Mouse (Mus musculus): ENCODE results near the gene Asah2. TPM values are rescaled to one million over a fixed set of nuclear protein-coding genes. Genes with fewer than 3 reads are reported as not detected.

Gene Asah2
- total and polyA plus RNA-seq, 3 experiments = 0.38 to 0.73 (median 0.63) TPM

GRCm38 (mm10) chr19:32111866-32112790 is 4.1 kb upstream of the Asah2 start:
- Histone ChIP-seq H3K79me2 (replicated peaks; ENCODE audit: control insufficient read depth, extremely low read depth, insufficient read depth, poor library complexity, severe bottlenecking) (no peaks in the 10 kb centered on the region), H3K9me3 (replicated peaks; ENCODE audit: low read length) (no peaks in the 10 kb centered on the region), H3K4me2 (ENCODE audit: insufficient read depth, low read depth, poor library complexity, severe bottlenecking) (peak overlapping the region; percentile 91), H3K27me3 (replicated peaks) (no peaks in the 10 kb centered on the region), H3K36me3 (replicated peaks in 1 of 2; ENCODE audit: control insufficient read depth in 1 of 2, insufficient read depth in 1 of 2, low read length in 1 of 2) (no peaks in the 10 kb centered on the region), H3K4me1 (ENCODE audit: control insufficient read depth in 1 of 2, insufficient read depth in 2 of 2) (peaks cover 6 to 24% of the 10 kb centered on the region in 2 experiments; a peak in 3 of 4 replicates), H3K4me3 (replicated peaks in 1 of 3; ENCODE audit: low read depth in 2 of 3, low read length in 2 of 3, poor library complexity in 1 of 3) (no peak overlapping the region), H3K27ac (ENCODE audit: insufficient read depth, low read depth) (no peak overlapping the region), H3K9ac (ENCODE audit: insufficient read depth, low read depth) (peak overlapping the region; percentile 47; the same call in 1 of the 2 replicates)
- in situ Hi-C loops (cut with MboI; ENCODE audit: low pct_ligation_motif_present, low pct_unique_long_range_greater_than_20kb, low sequenced_read_pairs) (no loop called here), dilution Hi-C loops (cut with MboI; ENCODE audit: extremely low pct_ligation_motif_present, extremely low pct_unique_long_range_greater_than_20kb, low sequenced_read_pairs) (no loop called here)
- peak; percentile 54; the same call in 1 of the 2 replicates for TF ChIP-seq SIN3A (IDR thresholded peaks at IDR 0.05; ENCODE audit: low read length)
- TF ChIP-seq CHD2 (IDR thresholded peaks at IDR 0.05; ENCODE audit: low read length) = no peak
- no peak for TF ChIP-seq GABPA (IDR thresholded peaks at IDR 0.05; ENCODE audit: insufficient replicate concordance, low read depth, low read length)
- TF ChIP-seq NELFE (IDR thresholded peaks at IDR 0.05; ENCODE audit: low read depth, low read length) = no peak
- no peak for TF ChIP-seq ZNF384 (IDR thresholded peaks at IDR 0.05; ENCODE audit: low read depth, low read length)
- TF ChIP-seq BHLHE40 (IDR thresholded peaks at IDR 0.05; ENCODE audit: low read depth, low read length) = peak; percentile 45; the same call in 1 of the 2 replicates
- no peak for TF ChIP-seq MXI1 (IDR thresholded peaks at IDR 0.05; ENCODE audit: low read depth, low read length)
- TF ChIP-seq JUN (IDR thresholded peaks at IDR 0.05; ENCODE audit: insufficient read depth, low read depth, low read length) = no peak
- peak; percentile 28; the same call in 1 of the 2 replicates for TF ChIP-seq MEF2A (IDR thresholded peaks at IDR 0.05; ENCODE audit: borderline replicate concordance, low read depth, low read length)
- no peak for TF ChIP-seq MYC (IDR thresholded peaks at IDR 0.05; ENCODE audit: low read depth, low read length)
- TF ChIP-seq ELF1 (IDR thresholded peaks at IDR 0.05; ENCODE audit: low read depth, low read length) = no peak
- TF ChIP-seq RCOR1 (conservative IDR thresholded peaks at IDR 0.05; ENCODE audit: low read depth, low read length) = no peak
- TF ChIP-seq CTCF (conservative IDR thresholded peaks at IDR 0.05 in 1 of 2, IDR thresholded peaks at IDR 0.05 in 1 of 2; ENCODE audit: low read depth in 2 of 2, low read length in 2 of 2) = no peak
- no peak for TF ChIP-seq CHD1 (IDR thresholded peaks at IDR 0.05; ENCODE audit: low read depth, low read length)
- TF ChIP-seq MAZ (IDR thresholded peaks at IDR 0.05; ENCODE audit: low read depth, low read length) = no peak
- peak; percentile 44; the same call in 1 of the 2 replicates for TF ChIP-seq ETS1 (conservative IDR thresholded peaks at IDR 0.05; ENCODE audit: low read depth, low read length)
- no peak for TF ChIP-seq ZMIZ1 (IDR thresholded peaks at IDR 0.05; ENCODE audit: low read depth, low read length)
- no peak for TF ChIP-seq UBTF (IDR thresholded peaks at IDR 0.05; ENCODE audit: low read depth, low read length)
- TF ChIP-seq MAX (IDR thresholded peaks at IDR 0.05; ENCODE audit: low read length) = no peak
- TF ChIP-seq IRF4 (IDR thresholded peaks at IDR 0.05; ENCODE audit: low read depth, low read length) = 0 out of 2 replicates have a peak, but pooled peaks have one; percentile 5
- TF ChIP-seq ZKSCAN1 (IDR thresholded peaks at IDR 0.05; ENCODE audit: borderline replicate concordance, low read depth, low read length) = no peak
- peak; percentile 70; the same call in 1 of the 2 replicates for TF ChIP-seq EP300 (IDR thresholded peaks at IDR 0.05; ENCODE audit: low read length)
- peak; percentile 38 for DNase-seq (ENCODE audit: extremely low read depth)

Measured in CH12.LX (cell line).